ENCODE assay signal across 19 mouse cellular contexts in the genomic region with DNA sequence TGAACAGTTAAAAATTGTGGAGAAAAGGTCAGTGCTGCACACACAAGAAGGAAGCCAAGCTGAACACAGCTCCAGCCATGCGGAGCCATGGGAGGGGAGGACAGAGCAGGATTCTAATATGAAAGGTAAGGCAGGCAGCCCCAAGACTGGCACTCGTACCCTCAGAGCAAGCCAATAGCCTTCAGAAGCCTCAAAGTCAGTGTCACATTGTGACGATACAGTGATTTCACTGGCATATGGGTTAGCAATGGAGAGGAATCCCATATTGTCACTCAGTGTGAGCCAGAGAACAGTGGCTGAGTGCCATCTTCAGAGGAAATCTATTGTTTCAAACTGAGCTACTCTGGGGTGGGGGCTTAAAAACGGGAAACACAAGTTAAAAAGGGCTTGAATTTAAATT.
DNase-seq lines count a peak whose midpoint lies in the region; ATAC-seq lines count a peak whose summit lies in the region.
"Had no signal": no experiment of that assay in that cellular context is flagged by ENCODE, and none has a peak within 500 bp of the region (broad histone marks: within the 10 kb centered on the region; RNA-seq: fewer than 3 reads in every experiment).

No protein-coding gene starts in this region.

- no peaks in the 10 kb centered on the region for H3K36me3 ChIP-seq in hindbrain, embryonic 15.5 days
- H3K36me3 ChIP-seq in hindbrain, embryonic 10.5 days, result no peaks in the 10 kb centered on the region
- H3K36me3 ChIP-seq: embryonic facial prominence, embryonic 15.5 days; limb, embryonic 10.5 days; midbrain, embryonic 13.5 days; stomach, embryonic 15.5 days had no signal

- 59% methylated on average over 4 of the region's 4 CpGs for WGBS in hindbrain, embryonic 15.5 days
- 74% methylated on average over 4 of the region's 4 CpGs for WGBS in hindbrain, embryonic 10.5 days

- H3K9me3 ChIP-seq in hindbrain, embryonic 15.5 days, result no peaks in the 10 kb centered on the region
- no peaks in the 10 kb centered on the region for H3K9me3 ChIP-seq in hindbrain, embryonic 10.5 days
- H3K9me3 ChIP-seq: embryonic facial prominence, embryonic 15.5 days; limb, embryonic 10.5 days; midbrain, embryonic 13.5 days; stomach, embryonic 15.5 days had no signal

- no peaks in the 10 kb centered on the region for H3K27me3 ChIP-seq in hindbrain, embryonic 15.5 days
- no peaks in the 10 kb centered on the region for H3K27me3 ChIP-seq in hindbrain, embryonic 10.5 days (ENCODE audit: insufficient read depth, poor library complexity, severe bottlenecking)
- H3K27me3 ChIP-seq: embryonic facial prominence, embryonic 15.5 days; midbrain, embryonic 13.5 days; stomach, embryonic 15.5 days had no signal

- ATAC-seq in hindbrain, embryonic 15.5 days (ENCODE audit: low FRiP score, low read depth), result peak; percentile 89
- ATAC-seq in cerebellum, adult (ENCODE audit: insufficient number of reproducible peaks, low FRiP score, low TSS enrichment), result peak; percentile 97
- ATAC-seq: liver, postnatal 0 days; midbrain, embryonic 13.5 days had no signal

- no peak overlapping the region for H3K9ac ChIP-seq in hindbrain, embryonic 15.5 days
- H3K9ac ChIP-seq: embryonic facial prominence, embryonic 15.5 days; liver, postnatal 0 days; midbrain, embryonic 13.5 days; stomach, embryonic 15.5 days had no signal

- 0 out of 2 replicates have a peak overlapping the region, but pooled peaks have one; percentile 15 for H3K27ac ChIP-seq in hindbrain, embryonic 15.5 days (replicated peaks)
- H3K27ac ChIP-seq in hindbrain, embryonic 10.5 days, result no peak overlapping the region
- H3K27ac ChIP-seq: embryonic facial prominence, embryonic 15.5 days; limb, embryonic 10.5 days; midbrain, embryonic 13.5 days; stomach, embryonic 15.5 days had no signal

- no peak overlapping the region for H3K4me3 ChIP-seq in hindbrain, embryonic 15.5 days
- no peak overlapping the region for H3K4me3 ChIP-seq in hindbrain, embryonic 10.5 days
- H3K4me3 ChIP-seq: embryonic facial prominence, embryonic 15.5 days; limb, embryonic 10.5 days; midbrain, embryonic 13.5 days; myocyte; stomach, embryonic 15.5 days had no signal

- H3K4me1 ChIP-seq in hindbrain, embryonic 15.5 days (replicated peaks), result 0 out of 2 replicates have a peak, but pooled peaks cover 3% of the 10 kb centered on the region
- H3K4me1 ChIP-seq in hindbrain, embryonic 10.5 days (replicated peaks), result no peaks in the 10 kb centered on the region
- H3K4me1 ChIP-seq: embryonic facial prominence, embryonic 15.5 days; limb, embryonic 10.5 days; midbrain, embryonic 13.5 days; stomach, embryonic 15.5 days had no signal

- no peak overlapping the region for H3K4me2 ChIP-seq in hindbrain, embryonic 15.5 days
- H3K4me2 ChIP-seq: embryonic facial prominence, embryonic 15.5 days; midbrain, embryonic 13.5 days; stomach, embryonic 15.5 days had no signal

- DNase-seq in hindbrain, embryonic 10.5 days (ENCODE audit: low spot score), result no peak
- DNase-seq in brain, adult 2 months (ENCODE audit: low read depth, low spot score), result peak; percentile 96
- DNase-seq in cerebellum, adult 9-11 months, result peak; percentile 92
- no peak for DNase-seq in testis, postnatal 10 days (ENCODE audit: low spot score)
- DNase-seq in gastrocnemius, postnatal 4 days (ENCODE audit: low spot score in 2 of 2), result no peak
- DNase-seq: gastrocnemius, postnatal 36 days; kidney, adult 11 months; kidney, postnatal 10 days; liver, postnatal 0 days; lung, postnatal 10 days; right cerebral cortex, postnatal 14 days; thymus, adult 2 months had no signal

Comparison
In these comparisons a context has a peak if more than half of its experiments do, and no peak if none do; other contexts are left out.
1. DNase-seq: peak in brain, adult 2 months (single experiment) and cerebellum, adult 9-11 months (single experiment); none in hindbrain, embryonic 10.5 days (single experiment), testis, postnatal 10 days (single experiment) and gastrocnemius, postnatal 4 days (0 of 2).